Comparison of ENCODE assay signal across 10 mouse cellular contexts in genomic region chr8:13692302-13693066, GRCm38 (mm10). TPM values are rescaled to one million over a fixed set of nuclear protein-coding genes. Genes with fewer than 3 reads are reported as not detected.
DNase-seq lines count a peak whose midpoint lies in the region; ATAC-seq and TF ChIP-seq lines count a peak whose summit lies in the region.
"Had no signal": no experiment of that assay in that cellular context is flagged by ENCODE, and none has a peak within 500 bp of the region (broad histone marks: within the 10 kb centered on the region; RNA-seq: fewer than 3 reads in every experiment).

No protein-coding gene starts in this region.

- H3K27ac ChIP-seq in hindbrain, postnatal 0 days = peak overlapping the region; percentile 85

- H3K27me3 ChIP-seq in hindbrain, postnatal 0 days (ENCODE audit: insufficient read depth, low read length) = no peaks in the 10 kb centered on the region

- peaks cover 7% of the 10 kb centered on the region; the same call in 1 of the 2 replicates for H3K4me1 ChIP-seq in hindbrain, postnatal 0 days (ENCODE audit: insufficient read depth, low read length)

- no peak overlapping the region for H3K9ac ChIP-seq in hindbrain, postnatal 0 days (replicated peaks; ENCODE audit: low read length)

- 30% methylated on average over 10 of the region's 10 CpGs for WGBS in hindbrain, postnatal 0 days

- no peaks in the 10 kb centered on the region for H3K36me3 ChIP-seq in hindbrain, postnatal 0 days (ENCODE audit: insufficient read depth, low read length)

- peak; percentile 87 for ATAC-seq in hindbrain, postnatal 0 days
- no peak for ATAC-seq in megakaryocyte progenitor cell, adult 5-6 weeks (replicated peaks; ENCODE audit: poor library complexity)
- ATAC-seq in erythroid progenitor cell, adult 5-6 weeks (replicated peaks; ENCODE audit: low FRiP score, poor library complexity, severe bottlenecking) = no peak
- ATAC-seq: intestine, embryonic 16.5 days had no signal

- TF ChIP-seq CTCF in hindbrain, postnatal 0 days (IDR thresholded peaks at IDR 0.05; ENCODE audit: low read depth) = no peak

- peak; percentile 91 for DNase-seq in left cerebral cortex, postnatal 4 days
- no peak for DNase-seq in left cerebral cortex, postnatal 14 days (ENCODE audit: low spot score in 2 of 2)
- peak; percentile 95 for DNase-seq in cerebellum, adult 9-11 months
- DNase-seq in hindbrain, postnatal 0 days (ENCODE audit: low spot score) = peak; percentile 80
- peak; percentile 84 for DNase-seq in retina, postnatal 1 day

- H3K4me2 ChIP-seq in hindbrain, postnatal 0 days (ENCODE audit: low read depth, low read length) = no peak overlapping the region

- no peaks in the 10 kb centered on the region for H3K9me3 ChIP-seq in hindbrain, postnatal 0 days (ENCODE audit: low read length)

- no peak overlapping the region for H3K4me3 ChIP-seq in hindbrain, postnatal 0 days (ENCODE audit: low read length)

- intact Hi-C loops in left cerebral cortex, postnatal 4 days (cut with DNase I) = no loop called here
- intact Hi-C loops in left cerebral cortex, postnatal 14 days (cut with DNase I) = loop anchor here (5.0 kb wide), 1 partner anchor 40 kb away; no protein-coding TSS in a partner anchor

RNA-seq across cellular contexts. Expression of gene Cfap97d2, which starts 13.2 kb away (rescaled TPM):
- 1 to 10 TPM in 1 of 2 experiments, under 1 TPM in 1; 0.66 to 1.9 TPM for total RNA-seq in left cerebral cortex, postnatal 4 days (2021)
- total RNA-seq in left cerebral cortex, postnatal 14 days (2021) = 1 to 10 TPM in 1 of 2 experiments, under 1 TPM in 1; 0.79 to 1.7 TPM
- total RNA-seq in hindbrain, postnatal 0 days (2014; rRNA removed) = 0.54 and 0.84 TPM in 2 replicates
- polyA plus RNA-seq in hindbrain, postnatal 0 days (2015; fragmentation: Nextera tagmentation; extraction: Ambion mirVana) = 1.8 TPM in 2 replicates
- total RNA-seq in megakaryocyte progenitor cell, adult 5-6 weeks (2015) = not detected in 2 replicates
- not detected in 2 replicates for total RNA-seq in megakaryocyte progenitor cell, adult 5-6 weeks (2017)
- total RNA-seq in erythroid progenitor cell, adult 5-6 weeks (2015; ENCODE audit: low replicate concordance) = not detected in 2 replicates
- not detected in 2 replicates for total RNA-seq in erythroid progenitor cell, adult 5-6 weeks (2017; ENCODE audit: low replicate concordance)
- total RNA-seq: monocyte, adult 5-6 weeks had no signal
- polyA plus RNA-seq: heart, embryonic 14.5 days had no signal

RNA-seq across cellular contexts. Expression of gene Rasa3, which starts 15.1 kb away (rescaled TPM):
- 10 to 100 TPM; 46.4 to 49.1 TPM for total RNA-seq in left cerebral cortex, postnatal 4 days (2021)
- total RNA-seq in left cerebral cortex, postnatal 14 days (2021) = 10 to 100 TPM; 61.2 to 61.6 TPM
- total RNA-seq in hindbrain, postnatal 0 days (2014; rRNA removed) = 84.7 and 85.2 TPM in 2 replicates
- polyA plus RNA-seq in hindbrain, postnatal 0 days (2015; fragmentation: Nextera tagmentation; extraction: Ambion mirVana) = 29.4 and 33.5 TPM in 2 replicates
- 24.1 and 36.8 TPM in 2 replicates for total RNA-seq in megakaryocyte progenitor cell, adult 5-6 weeks (2015)
- total RNA-seq in megakaryocyte progenitor cell, adult 5-6 weeks (2017) = 49.3 and 51.3 TPM in 2 replicates
- 6.5 and 9.6 TPM in 2 replicates for total RNA-seq in erythroid progenitor cell, adult 5-6 weeks (2015; ENCODE audit: low replicate concordance)
- 12.2 and 13.4 TPM in 2 replicates for total RNA-seq in erythroid progenitor cell, adult 5-6 weeks (2017; ENCODE audit: low replicate concordance)

Comparison
In these comparisons a context has a peak if more than half of its experiments do, and no peak if none do; other contexts are left out.
1. DNase-seq: peak in left cerebral cortex, postnatal 4 days (single experiment), cerebellum, adult 9-11 months (single experiment), hindbrain, postnatal 0 days (single experiment) and retina, postnatal 1 day (single experiment); none in left cerebral cortex, postnatal 14 days (0 of 2).